ENCODE assay signal across 7 mouse cellular contexts in genomic region chr13:113034950-113035421, GRCm38 (mm10). TPM values are rescaled to one million over a fixed set of nuclear protein-coding genes. Genes with fewer than 3 reads are reported as not detected.
DNase-seq lines count a peak whose midpoint lies in the region; ATAC-seq and TF ChIP-seq lines count a peak whose summit lies in the region.

Gene Cdc20b (plus strand): TSS chr13:113035111.

- no peak within 1 kb of the TSS for H3K27ac ChIP-seq in forebrain, postnatal 0 days (ENCODE audit: low read depth, low read length)
- no peak within 1 kb of the TSS for H3K27ac ChIP-seq in hindbrain, embryonic 13.5 days
- no peak within 1 kb of the TSS for H3K27ac ChIP-seq in limb, embryonic 13.5 days
- H3K27ac ChIP-seq in midbrain, embryonic 12.5 days (replicated peaks), result no peak within 1 kb of the TSS

- no peaks in the 10 kb centered on the region for H3K36me3 ChIP-seq in forebrain, postnatal 0 days (ENCODE audit: insufficient read depth)
- no peaks in the 10 kb centered on the region for H3K36me3 ChIP-seq in hindbrain, embryonic 13.5 days
- no peaks in the 10 kb centered on the region for H3K36me3 ChIP-seq in limb, embryonic 13.5 days
- H3K36me3 ChIP-seq in midbrain, embryonic 12.5 days, result no peaks in the 10 kb centered on the region

- WGBS in forebrain, postnatal 0 days, result under 1% methylated on average over 46 of the region's 46 CpGs
- under 1% methylated on average over 46 of the region's 46 CpGs for WGBS in hindbrain, embryonic 13.5 days
- WGBS in limb, embryonic 13.5 days, result under 1% methylated on average over 46 of the region's 46 CpGs
- under 1% methylated on average over 46 of the region's 46 CpGs for WGBS in midbrain, embryonic 12.5 days

- peak within 1 kb of the TSS; percentile 97 for H3K4me2 ChIP-seq in forebrain, postnatal 0 days (ENCODE audit: low read depth)
- H3K4me2 ChIP-seq in hindbrain, embryonic 13.5 days, result peak within 1 kb of the TSS; percentile 97
- peak within 1 kb of the TSS; percentile 90 for H3K4me2 ChIP-seq in limb, embryonic 13.5 days (replicated peaks)
- H3K4me2 ChIP-seq in midbrain, embryonic 12.5 days (replicated peaks), result peak within 1 kb of the TSS; percentile 98

- H3K4me1 ChIP-seq in forebrain, postnatal 0 days (ENCODE audit: insufficient read depth), result peaks cover 10% of the 10 kb centered on the region; the same call in 1 of the 2 replicates
- peaks cover 21% of the 10 kb centered on the region for H3K4me1 ChIP-seq in hindbrain, embryonic 13.5 days (replicated peaks)
- H3K4me1 ChIP-seq in limb, embryonic 13.5 days, result peaks cover 18% of the 10 kb centered on the region
- peaks cover 18% of the 10 kb centered on the region for H3K4me1 ChIP-seq in midbrain, embryonic 12.5 days

- peak within 1 kb of the TSS; percentile 49 for H3K9ac ChIP-seq in forebrain, postnatal 0 days
- peak within 1 kb of the TSS; percentile 75 for H3K9ac ChIP-seq in hindbrain, embryonic 13.5 days
- peak within 1 kb of the TSS; percentile 73 for H3K9ac ChIP-seq in limb, embryonic 13.5 days
- peak within 1 kb of the TSS; percentile 60 for H3K9ac ChIP-seq in midbrain, embryonic 12.5 days (replicated peaks)

- peak within 1 kb of the TSS; percentile 55 for H3K4me3 ChIP-seq in forebrain, postnatal 0 days (ENCODE audit: low read depth, low read length)
- peak within 1 kb of the TSS; percentile 58 for H3K4me3 ChIP-seq in hindbrain, embryonic 13.5 days
- peak within 1 kb of the TSS; percentile 60 for H3K4me3 ChIP-seq in limb, embryonic 13.5 days
- peak within 1 kb of the TSS; percentile 56 for H3K4me3 ChIP-seq in midbrain, embryonic 12.5 days

- DNase-seq in T-cell, adult 2 months (ENCODE audit: low spot score), result peak; percentile 83
- peak; percentile 32 to 50 for DNase-seq in cerebellum, adult 18-20 months
- DNase-seq in forebrain, postnatal 0 days, result peak; percentile 35
- peak; percentile 38 for DNase-seq in spleen, adult 12 weeks (ENCODE audit: low spot score)

- peak; percentile 9 for ATAC-seq in forebrain, postnatal 0 days
- no peak; the same call in 1 of the 2 replicates for ATAC-seq in hindbrain, embryonic 13.5 days (ENCODE audit: low FRiP score)
- ATAC-seq in limb, embryonic 13.5 days (ENCODE audit: low FRiP score, low read depth), result 0 out of 2 replicates have a peak, but pooled peaks have one; percentile 7
- peak; percentile 24; the same call in 1 of the 2 replicates for ATAC-seq in midbrain, embryonic 12.5 days (ENCODE audit: low FRiP score, low read depth)

- 0 out of 2 replicates have a peak, but pooled peaks have one; percentile 16 for TF ChIP-seq CTCF in forebrain, postnatal 0 days (IDR thresholded peaks at IDR 0.05; ENCODE audit: low read depth)

- H3K9me3 ChIP-seq in forebrain, postnatal 0 days (ENCODE audit: low read length), result no peaks in the 10 kb centered on the region
- H3K9me3 ChIP-seq in hindbrain, embryonic 13.5 days, result no peaks in the 10 kb centered on the region
- H3K9me3 ChIP-seq in limb, embryonic 13.5 days, result no peaks in the 10 kb centered on the region
- H3K9me3 ChIP-seq in midbrain, embryonic 12.5 days, result no peaks in the 10 kb centered on the region

- no peaks in the 10 kb centered on the region; the same call in 1 of the 2 replicates for H3K27me3 ChIP-seq in forebrain, postnatal 0 days (ENCODE audit: insufficient read depth, low read length)
- peaks cover 43% of the 10 kb centered on the region for H3K27me3 ChIP-seq in hindbrain, embryonic 13.5 days
- H3K27me3 ChIP-seq in limb, embryonic 13.5 days, result peaks cover 43% of the 10 kb centered on the region
- peaks cover 47% of the 10 kb centered on the region for H3K27me3 ChIP-seq in midbrain, embryonic 12.5 days

RNA-seq across cellular contexts. Expression of gene Cdc20b, which starts in this region (rescaled TPM):
- 1.0 and 1.8 TPM in 2 replicates for total RNA-seq in forebrain, postnatal 0 days (2014; rRNA removed)
- polyA plus RNA-seq in forebrain, postnatal 0 days (2015; fragmentation: Nextera tagmentation; extraction: Ambion mirVana), result 0.31 and 0.97 TPM in 2 replicates
- polyA plus RNA-seq in hindbrain, embryonic 13.5 days (2015; fragmentation: Nextera tagmentation; extraction: Ambion mirVana), result 0.35 and 0.86 TPM in 2 replicates
- polyA plus RNA-seq in limb, embryonic 13.5 days (2015; fragmentation: Nextera tagmentation; extraction: Ambion mirVana), result not detected in 2 replicates
- 0.15 TPM in 1 of 2 replicates, not detected in the other for polyA plus RNA-seq in midbrain, embryonic 12.5 days (2016; fragmentation: Nextera tagmentation; extraction: Ambion mirVana)

Comparison
In these comparisons a context has a peak if more than half of its experiments do, and no peak if none do; other contexts are left out.
1. Peak in ATAC-seq, H3K4me3 ChIP-seq, H3K9ac ChIP-seq and H3K4me2 ChIP-seq in limb, embryonic 13.5 days; RNA of the gene not detected or under 1 TPM.
2. Peak in ATAC-seq, H3K4me3 ChIP-seq, H3K9ac ChIP-seq and H3K4me2 ChIP-seq in midbrain, embryonic 12.5 days; RNA of the gene not detected or under 1 TPM.